Mouse (Mus musculus) embryonic stem cell, embryonic (primary cell): ENCODE measurements at regions not wholly inside any gene's neighbourhood (a gene's known extent, or its start where the extent isn't known, plus 50 kb on each side); places are given as distances from the start of the nearest gene placed in this dataset.

Experiments
- CTCF ChIA-PET, 4 experiments: fragments of 300-600 bp in 2 of 4; fragments of 350-600 bp in 2 of 4; sonication (Branson Sonifier 250); formaldehyde crosslinking; loops; one replicate each; lab custom pipeline; 2022; ENCODE audit warnings: inconsistent platforms in 2 of 4; lab: Charles Lee
- POLR2A ChIA-PET, 4 experiments: fragments of 300-600 bp in 2 of 4; fragments of 350-600 bp in 2 of 4; sonication (Branson Sonifier 250); formaldehyde crosslinking; loops; one replicate each; lab custom pipeline; 2022; ENCODE audit warnings: antibody characterized with exemption in 4 of 4, inconsistent platforms in 1 of 4; lab: Charles Lee

GRCm38 (mm10) chr1:45216272-45216671 lies 95.1 kb upstream of the Col3a1 start:
- CTCF ChIA-PET, result no interaction called here
- POLR2A ChIA-PET, result no interaction called here
